Mouse (Mus musculus) ES-E14 (cell line): Measurements from ENCODE around the gene Ptger1. TPM values are rescaled to one million over a fixed set of nuclear protein-coding genes. Genes with fewer than 3 reads are reported as not detected.

ENCODE experiments used
- DNase-seq: peaks from one replicate; pipeline ENCODE4 v3.0.0-alpha.2; 2013; ENCODE audit warnings: low read depth, low spot score
- H3K27ac ChIP-seq: 2 replicates; pipeline ENCODE4 v1.5.1; 2012; ENCODE audit warnings: low read depth, mild to moderate bottlenecking, low read length, moderate library complexity, mixed read lengths; ENCODE audit not compliant: poor library complexity, insufficient read depth, severe bottlenecking
- H3K36me3 ChIP-seq: 2 replicates; pipeline ENCODE4 v1.6.1; 2012; ENCODE audit warnings: mild to moderate bottlenecking, low read length, moderate library complexity, mixed read lengths; ENCODE audit not compliant: control insufficient read depth, poor library complexity, insufficient read depth, severe bottlenecking
- H3K4me1 ChIP-seq, 2 experiments: fragments of 150-350 bp in 1 of 2; sonication (generic) in 1 of 2; 2 replicates each; pipeline ENCODE4 v1.6.1; 2012; ENCODE audit warnings: low read length in 2 of 2, mild to moderate bottlenecking in 1 of 2, mixed read lengths in 1 of 2; ENCODE audit not compliant: control insufficient read depth in 2 of 2, insufficient read depth in 2 of 2, poor library complexity in 1 of 2
- H3K4me3 ChIP-seq, 2 experiments: fragments of 150-350 bp in 1 of 2; sonication (generic) in 1 of 2; 2 replicates each; pipeline ENCODE4 v1.5.1; 2012; ENCODE audit warnings: low read length in 2 of 2, low read depth in 1 of 2, mild to moderate bottlenecking in 1 of 2, mixed read lengths in 1 of 2; ENCODE audit not compliant: insufficient read depth in 1 of 2, poor library complexity in 1 of 2, severe bottlenecking in 1 of 2
- H3K9ac ChIP-seq: 2 replicates; pipeline ENCODE4 v1.6.1; 2012; ENCODE audit warnings: low read depth, mild to moderate bottlenecking, low read length, mixed read lengths; ENCODE audit not compliant: poor library complexity, insufficient read depth, severe bottlenecking
- H3K9me3 ChIP-seq: fragments of 150-350 bp; sonication (generic); 2 replicates; pipeline ENCODE4 v1.6.1; 2012; ENCODE audit warnings: low read depth, mild to moderate bottlenecking, low read length; ENCODE audit not compliant: control insufficient read depth, insufficient read depth
- CHD2 ChIP-seq: IDR thresholded peaks from 2 replicates; pipeline ENCODE4 v1.6.1; 2014; ENCODE audit warnings: mild to moderate bottlenecking, low read depth, low read length, inconsistent platforms
- HCFC1 ChIP-seq: IDR thresholded peaks from 2 replicates; pipeline ENCODE4 v1.6.1; 2012; ENCODE audit warnings: low read length, inconsistent platforms, borderline replicate concordance; ENCODE audit not compliant: insufficient read depth
- MAFK ChIP-seq: IDR thresholded peaks from 2 replicates; pipeline ENCODE4 v1.6.1; 2014; ENCODE audit warnings: mild to moderate bottlenecking, low read depth, low read length, inconsistent platforms; ENCODE audit not compliant: insufficient read depth
- ZC3H11A ChIP-seq: IDR thresholded peaks from 2 replicates; pipeline ENCODE4 v1.6.1; 2012; ENCODE audit warnings: low read depth, mild to moderate bottlenecking, inconsistent platforms, low read length, borderline replicate concordance
- ZNF384 ChIP-seq: IDR thresholded peaks from 2 replicates; pipeline ENCODE4 v1.6.1; 2012; ENCODE audit warnings: low read depth, low read length, inconsistent platforms
- in situ Hi-C, 2 experiments: fragments of 600-800 bp; cut with MboI; formaldehyde crosslinking; loops; one replicate each; pipeline ENCODE4 v1.15.1; 2025; ENCODE audit warnings: low sequenced_read_pairs in 2 of 2, inconsistent platforms in 1 of 2; ENCODE audit not compliant: unreplicated experiment in 2 of 2
- total RNA-seq: library from RNA; depleted of rRNA; stranded (reverse); fragments of 300-350 nt; gene quantifications from 2 replicates; pipeline ENCODE4 v1.2.3, GENCODE M21; 2012

Ptger1 gene
- total RNA-seq, 1 experiment, result 1.7 TPM

DNA sequence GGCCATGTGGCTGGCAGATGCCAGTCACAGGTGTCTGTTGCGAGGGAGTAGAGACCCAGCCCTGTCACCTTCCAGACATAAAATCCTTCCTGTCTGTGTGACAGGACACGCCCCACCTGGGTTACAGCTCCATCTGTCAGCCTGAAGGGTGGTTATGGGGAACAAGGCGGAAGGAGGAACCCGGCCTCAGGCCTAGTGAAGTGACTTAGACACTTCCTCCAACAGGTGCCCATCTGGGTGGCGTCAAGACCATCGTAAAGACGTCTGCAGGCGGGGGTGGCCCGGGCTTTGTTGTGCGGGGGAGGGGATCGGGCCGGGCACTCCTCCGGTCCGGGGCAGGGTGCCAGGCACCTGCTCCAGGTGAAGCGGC, 31.8 kb downstream of the Ptger1 start:
- peaks cover 4 to 13% of the 10 kb centered on the region in 2 experiments; a peak in 3 of 4 replicates for H3K4me1 ChIP-seq
- no peak for DNase-seq
- no peak overlapping the region for H3K27ac ChIP-seq
- no peaks in the 10 kb centered on the region for H3K36me3 ChIP-seq
- in situ Hi-C loops, result no loop called here
- H3K4me3 ChIP-seq, result peak overlapping the region; percentile 86 to 97
- TF ChIP-seq ZNF384 (no peak), HCFC1 (no peak), ZC3H11A (no peak), MAFK (no peak), CHD2 (no peak)
- no peaks in the 10 kb centered on the region for H3K9me3 ChIP-seq
- H3K9ac ChIP-seq, result peak overlapping the region; percentile 82

DNA sequence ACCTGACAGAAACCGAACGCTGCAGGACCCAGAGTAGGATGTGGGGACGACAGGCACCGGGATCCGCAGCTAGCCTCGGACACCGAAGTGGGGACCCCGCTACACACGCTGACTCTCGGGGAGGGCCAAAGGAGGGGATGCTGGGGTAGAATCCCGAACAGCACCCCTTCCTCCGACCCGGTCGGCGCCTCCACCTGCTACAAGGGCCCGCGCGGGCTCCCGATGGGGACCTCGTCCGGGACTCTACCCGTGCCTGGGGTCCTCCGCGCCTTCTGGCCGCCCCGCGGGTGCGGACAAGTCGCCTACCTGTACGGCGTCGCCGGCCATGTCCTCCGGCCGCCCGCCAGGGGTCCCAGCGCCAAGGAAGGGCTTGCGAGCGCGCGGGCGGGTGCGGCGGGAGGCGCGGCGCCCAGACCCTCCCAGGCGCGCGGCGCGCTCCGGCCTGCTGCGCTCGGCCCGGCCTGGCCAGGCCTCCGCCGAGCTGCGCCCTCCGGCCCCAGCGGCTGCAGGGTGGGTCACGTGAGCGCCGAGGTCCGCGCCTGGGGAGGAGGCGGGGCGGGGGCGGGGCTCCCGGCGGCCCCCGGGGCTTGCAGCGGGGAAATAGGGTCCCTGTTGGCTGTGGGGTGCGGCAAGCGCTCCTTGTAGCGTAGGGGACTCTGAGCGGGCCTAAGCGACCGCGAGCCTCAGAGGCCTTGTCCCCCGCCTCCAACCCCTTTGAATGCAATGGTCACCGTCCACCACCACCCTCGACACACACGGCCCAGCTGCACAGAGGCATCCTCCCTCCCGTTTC, 32.4 kb downstream of the Ptger1 start, which contains the start of gene Pkn1:
Gene Pkn1 (minus strand): TSS at position 519 of the 793 bp plus-strand sequence.
- in situ Hi-C loops, result no loop called here
- H3K4me1 ChIP-seq, result peaks cover 4 to 10% of the 10 kb centered on the region in 2 experiments; a peak in 3 of 4 replicates
- H3K27ac ChIP-seq, result 0 out of 2 replicates have a peak within 1 kb of the TSS, but pooled peaks have one; percentile 24
- no peaks in the 10 kb centered on the region for H3K9me3 ChIP-seq
- H3K4me3 ChIP-seq, result peak within 1 kb of the TSS; percentile 86 to 97
- no peaks in the 10 kb centered on the region for H3K36me3 ChIP-seq
- peak; percentile 47 for DNase-seq
- TF ChIP-seq ZC3H11A, result no peak
- no peak for TF ChIP-seq HCFC1
- no peak for TF ChIP-seq ZNF384
- no peak for TF ChIP-seq CHD2
- no peak for TF ChIP-seq MAFK
- peak within 1 kb of the TSS; percentile 82 for H3K9ac ChIP-seq

- H3K9me3 ChIP-seq, result no peaks in the 10 kb centered on the region
- in situ Hi-C loops, result no loop called here
- no peak for DNase-seq
- H3K4me3 ChIP-seq, result peak overlapping the region; percentile 72 to 86
- no peak for TF ChIP-seq MAFK
- no peak for TF ChIP-seq ZC3H11A
- no peak for TF ChIP-seq ZNF384
- no peak for TF ChIP-seq CHD2
- TF ChIP-seq HCFC1, result no peak
- no peak overlapping the region for H3K27ac ChIP-seq
- H3K4me1 ChIP-seq, result peaks cover 4 to 9% of the 10 kb centered on the region in 2 experiments; a peak in 3 of 4 replicates
- H3K9ac ChIP-seq, result no peak overlapping the region; the same call in 1 of the 2 replicates
- no peaks in the 10 kb centered on the region for H3K36me3 ChIP-seq
Measured at GRCm38 (mm10) chr8:83699566-83699965, 33.1 kb downstream of the Ptger1 start.

DNA sequence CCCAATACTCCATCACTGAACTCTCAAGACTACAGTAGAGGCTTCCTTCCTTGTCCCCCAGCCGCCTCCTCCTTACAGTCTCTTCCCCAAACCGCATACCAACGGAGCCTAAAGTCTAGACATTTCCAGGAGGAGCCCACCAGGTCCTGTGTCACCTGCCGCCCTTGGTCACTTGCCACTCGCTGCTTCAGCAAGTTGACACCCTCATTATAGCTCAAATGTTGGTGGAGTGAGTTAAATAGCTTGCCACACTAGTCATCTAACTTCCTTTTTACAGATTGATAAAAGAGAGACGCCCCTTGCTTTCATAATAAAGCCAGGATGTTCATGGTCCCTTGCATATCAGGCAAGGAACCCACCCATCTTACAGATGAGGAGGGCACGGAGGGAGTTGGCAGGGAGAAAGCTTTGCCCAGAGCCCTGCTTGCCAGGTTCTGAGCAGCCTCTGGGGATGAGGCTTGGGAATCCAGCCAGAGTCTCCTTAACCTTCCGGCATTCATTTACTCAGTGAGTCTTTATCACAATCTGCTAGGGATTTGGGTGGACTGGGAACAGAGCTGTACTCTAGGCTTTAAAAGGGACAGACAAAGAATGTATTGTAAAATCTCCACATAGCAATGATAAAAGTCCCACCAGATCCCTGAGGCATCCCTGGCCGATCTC, 34.1 kb downstream of the Ptger1 start:
- no peak for DNase-seq
- in situ Hi-C loops, result no loop called here
- Histone ChIP-seq H3K36me3 (no peaks in the 10 kb centered on the region), H3K9ac (no peak overlapping the region), H3K9me3 (no peaks in the 10 kb centered on the region), H3K4me1 (peaks cover 4 to 9% of the 10 kb centered on the region in 2 experiments; a peak in 3 of 4 replicates), H3K27ac (no peak overlapping the region), H3K4me3 (no peak overlapping the region)
- TF ChIP-seq CHD2, result no peak
- no peak for TF ChIP-seq MAFK
- TF ChIP-seq ZC3H11A, result no peak
- TF ChIP-seq ZNF384, result no peak
- TF ChIP-seq HCFC1, result no peak
